Mouse (Mus musculus) ES-E14 (cell line): Measurements from ENCODE around the gene Rpl11. TPM values are rescaled to one million over a fixed set of nuclear protein-coding genes. Genes with fewer than 3 reads are reported as not detected.

Source experiments
- DNase-seq: peaks from one replicate; pipeline ENCODE4 v3.0.0-alpha.2; 2013; ENCODE audit warnings: low read depth, low spot score
- H3K27ac ChIP-seq: 2 replicates; pipeline ENCODE4 v1.5.1; 2012; ENCODE audit warnings: low read depth, mild to moderate bottlenecking, low read length, moderate library complexity, mixed read lengths; ENCODE audit not compliant: poor library complexity, insufficient read depth, severe bottlenecking
- H3K36me3 ChIP-seq: 2 replicates; pipeline ENCODE4 v1.6.1; 2012; ENCODE audit warnings: mild to moderate bottlenecking, low read length, moderate library complexity, mixed read lengths; ENCODE audit not compliant: control insufficient read depth, poor library complexity, insufficient read depth, severe bottlenecking
- H3K4me1 ChIP-seq, 2 experiments: fragments of 150-350 bp in 1 of 2; sonication (generic) in 1 of 2; 2 replicates each; pipeline ENCODE4 v1.6.1; 2012; ENCODE audit warnings: low read length in 2 of 2, mild to moderate bottlenecking in 1 of 2, mixed read lengths in 1 of 2; ENCODE audit not compliant: control insufficient read depth in 2 of 2, insufficient read depth in 2 of 2, poor library complexity in 1 of 2
- H3K4me3 ChIP-seq, 2 experiments: fragments of 150-350 bp in 1 of 2; sonication (generic) in 1 of 2; 2 replicates each; pipeline ENCODE4 v1.5.1; 2012; ENCODE audit warnings: low read length in 2 of 2, low read depth in 1 of 2, mild to moderate bottlenecking in 1 of 2, mixed read lengths in 1 of 2; ENCODE audit not compliant: insufficient read depth in 1 of 2, poor library complexity in 1 of 2, severe bottlenecking in 1 of 2
- H3K9ac ChIP-seq: 2 replicates; pipeline ENCODE4 v1.6.1; 2012; ENCODE audit warnings: low read depth, mild to moderate bottlenecking, low read length, mixed read lengths; ENCODE audit not compliant: poor library complexity, insufficient read depth, severe bottlenecking
- H3K9me3 ChIP-seq: fragments of 150-350 bp; sonication (generic); 2 replicates; pipeline ENCODE4 v1.6.1; 2012; ENCODE audit warnings: low read depth, mild to moderate bottlenecking, low read length; ENCODE audit not compliant: control insufficient read depth, insufficient read depth
- CHD2 ChIP-seq: IDR thresholded peaks from 2 replicates; pipeline ENCODE4 v1.6.1; 2014; ENCODE audit warnings: mild to moderate bottlenecking, low read depth, low read length, inconsistent platforms
- HCFC1 ChIP-seq: IDR thresholded peaks from 2 replicates; pipeline ENCODE4 v1.6.1; 2012; ENCODE audit warnings: low read length, inconsistent platforms, borderline replicate concordance; ENCODE audit not compliant: insufficient read depth
- MAFK ChIP-seq: IDR thresholded peaks from 2 replicates; pipeline ENCODE4 v1.6.1; 2014; ENCODE audit warnings: mild to moderate bottlenecking, low read depth, low read length, inconsistent platforms; ENCODE audit not compliant: insufficient read depth
- ZC3H11A ChIP-seq: IDR thresholded peaks from 2 replicates; pipeline ENCODE4 v1.6.1; 2012; ENCODE audit warnings: low read depth, mild to moderate bottlenecking, inconsistent platforms, low read length, borderline replicate concordance
- ZNF384 ChIP-seq: IDR thresholded peaks from 2 replicates; pipeline ENCODE4 v1.6.1; 2012; ENCODE audit warnings: low read depth, low read length, inconsistent platforms
- in situ Hi-C, 2 experiments: fragments of 600-800 bp; cut with MboI; formaldehyde crosslinking; loops; one replicate each; pipeline ENCODE4 v1.15.1; 2025; ENCODE audit warnings: low sequenced_read_pairs in 2 of 2, inconsistent platforms in 1 of 2; ENCODE audit not compliant: unreplicated experiment in 2 of 2
- total RNA-seq: library from RNA; depleted of rRNA; stranded (reverse); fragments of 300-350 nt; gene quantifications from 2 replicates; pipeline ENCODE4 v1.2.3, GENCODE M21; 2012

Gene Rpl11
- total RNA-seq, 1 experiment = 1,442 TPM

DNA sequence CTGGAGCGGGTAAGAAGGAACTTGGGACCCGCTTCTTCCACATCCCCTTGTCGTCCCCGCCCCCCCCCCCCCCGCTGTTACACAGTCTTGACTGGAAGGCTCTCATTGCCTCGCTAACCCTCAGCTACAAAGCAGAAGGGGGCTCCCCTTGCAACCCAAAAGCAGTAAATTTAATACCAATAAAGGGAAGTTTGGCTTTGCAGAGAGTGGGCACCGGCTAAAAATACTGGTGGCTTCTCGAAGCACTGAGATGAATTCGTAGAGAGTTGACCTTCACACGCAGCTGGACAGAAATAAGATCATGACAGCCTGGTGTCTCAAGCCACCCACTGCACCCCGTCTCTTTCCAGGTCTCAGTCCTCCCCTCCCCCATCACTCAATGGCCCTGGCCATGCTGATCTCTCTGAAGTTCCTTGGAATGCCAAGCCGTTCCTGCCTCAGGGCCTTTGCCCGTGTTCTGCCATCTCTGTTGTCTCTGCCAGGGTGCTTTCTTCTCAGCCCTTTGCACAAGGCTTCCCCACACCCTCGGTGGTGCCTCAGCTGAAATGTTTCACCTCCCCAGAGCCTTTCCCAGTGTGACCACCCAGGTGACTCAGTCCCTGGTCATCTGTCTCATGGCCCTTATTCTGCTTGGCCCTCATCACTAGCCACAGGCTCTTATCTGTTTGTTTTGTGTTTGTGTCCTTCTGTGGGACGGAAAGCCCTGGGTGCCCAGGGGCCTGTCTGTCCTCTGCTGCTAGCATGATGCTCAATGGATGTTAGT is 23.7 kb upstream of the Rpl11 start:
- no peak for TF ChIP-seq MAFK
- TF ChIP-seq ZC3H11A = no peak
- TF ChIP-seq CHD2 = no peak
- TF ChIP-seq HCFC1 = no peak
- no peak for TF ChIP-seq ZNF384
- in situ Hi-C loops = no loop called here
- DNase-seq = no peak

DNA sequence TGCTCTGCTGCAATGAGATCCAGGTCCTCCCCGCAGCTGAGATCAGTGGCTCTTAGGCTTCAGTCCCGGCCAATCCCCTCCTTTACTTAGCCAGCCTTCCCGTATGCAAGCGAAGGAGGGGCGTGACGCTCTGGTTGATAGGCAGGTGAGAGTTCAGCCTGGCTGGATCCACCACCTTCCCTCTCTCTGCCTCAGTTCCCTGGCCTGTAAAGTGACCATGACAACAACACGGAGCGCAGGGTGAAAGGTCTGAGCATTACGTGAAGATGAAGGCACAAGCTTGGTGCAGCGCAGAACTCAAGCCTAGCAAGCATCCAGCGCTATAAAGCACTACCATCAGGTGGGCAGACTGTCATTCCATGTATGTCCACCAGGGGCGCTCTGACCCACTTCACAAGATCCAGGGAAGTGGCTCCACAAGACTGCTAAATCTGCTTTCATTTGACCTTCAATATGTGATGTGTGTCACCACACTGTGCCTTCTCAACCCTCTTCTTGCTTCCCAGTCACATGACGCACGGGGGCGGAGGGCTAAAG is 18.0 kb upstream of the Rpl11 start:
- TF ChIP-seq ZC3H11A (no peak), MAFK (no peak), HCFC1 (no peak), CHD2 (no peak)
- Histone ChIP-seq H3K4me1 (peaks cover 0 to 11% of the 10 kb centered on the region in 2 experiments; a peak in 1 of 4 replicates), H3K4me3 (no peak overlapping the region; a peak in 1 of 4 replicates), H3K36me3 (no peaks in the 10 kb centered on the region), H3K27ac (no peak overlapping the region), H3K9me3 (no peaks in the 10 kb centered on the region), H3K9ac (no peak overlapping the region)
- DNase-seq = peak; percentile 79
- in situ Hi-C loops = no loop called here

More for the DNA sequence above, 23.7 kb upstream of the Rpl11 start:
- Histone ChIP-seq H3K4me3 (no peak overlapping the region), H3K36me3 (no peaks in the 10 kb centered on the region), H3K27ac (no peak overlapping the region), H3K9me3 (no peaks in the 10 kb centered on the region), H3K9ac (no peak overlapping the region), H3K4me1 (peaks cover 0 to 11% of the 10 kb centered on the region in 2 experiments; a peak in 1 of 4 replicates)

DNA sequence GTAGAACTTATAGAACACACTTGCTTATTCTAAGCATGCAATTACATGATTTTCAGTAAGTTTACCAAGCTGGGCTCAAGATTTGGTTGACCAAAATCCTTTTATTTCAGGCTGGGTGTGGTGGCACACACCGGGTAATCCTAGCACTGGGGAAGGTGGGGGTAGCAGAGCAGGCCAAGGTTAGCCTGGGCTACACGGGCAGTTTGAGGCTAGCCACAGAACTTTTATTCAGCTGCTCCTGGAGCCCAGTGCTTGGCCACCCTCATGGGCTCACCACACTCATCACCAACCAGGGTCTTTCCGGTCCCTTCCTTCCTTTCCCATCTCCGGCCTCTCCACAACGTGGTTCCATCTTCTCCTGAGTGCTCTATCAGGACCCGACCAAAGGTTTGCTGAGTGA is 17.4 kb upstream of the Rpl11 start:
- H3K9me3 ChIP-seq = no peaks in the 10 kb centered on the region
- no peaks in the 10 kb centered on the region for H3K36me3 ChIP-seq
- no peak overlapping the region for H3K9ac ChIP-seq
- TF ChIP-seq MAFK (no peak), CHD2 (no peak), ZC3H11A (no peak), HCFC1 (no peak), ZNF384 (no peak)
- in situ Hi-C loops = no loop called here
- H3K4me1 ChIP-seq = peaks cover 0 to 11% of the 10 kb centered on the region in 2 experiments; a peak in 1 of 4 replicates
- no peak for DNase-seq
- no peak overlapping the region for H3K27ac ChIP-seq
- H3K4me3 ChIP-seq = no peak overlapping the region

DNA sequence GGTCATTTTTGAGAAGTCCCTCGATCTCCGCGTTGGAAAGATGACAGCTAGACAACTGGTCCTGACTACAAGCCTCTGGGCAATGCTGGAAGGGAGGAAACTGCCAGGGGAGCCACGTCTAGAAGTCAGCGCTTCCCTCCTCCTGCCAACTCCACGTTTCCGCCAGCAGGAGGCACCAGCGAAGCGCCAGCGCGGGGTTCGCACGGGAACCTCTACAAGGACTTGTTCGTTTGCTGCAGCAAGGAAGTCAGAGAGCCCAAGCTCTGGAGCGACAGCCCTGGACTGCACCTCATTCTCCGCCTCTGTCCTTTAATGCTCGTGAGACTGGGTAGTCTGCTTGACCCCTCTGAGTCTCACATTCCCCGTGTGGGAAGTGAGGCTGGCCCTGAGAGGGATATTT is 16.7 kb upstream of the Rpl11 start:
- Histone ChIP-seq H3K4me3 (no peak overlapping the region), H3K9ac (no peak overlapping the region), H3K36me3 (no peaks in the 10 kb centered on the region), H3K9me3 (no peaks in the 10 kb centered on the region), H3K4me1 (peaks cover 0 to 11% of the 10 kb centered on the region in 2 experiments; a peak in 1 of 4 replicates), H3K27ac (no peak overlapping the region)
- TF ChIP-seq ZNF384 = no peak
- TF ChIP-seq HCFC1 = no peak
- peak; percentile 29; the same call in 1 of the 2 replicates for TF ChIP-seq ZC3H11A
- in situ Hi-C loops = loop anchor here (5.0 to 10.0 kb wide), 2 partner anchors 85 to 92 kb away; no protein-coding TSS in a partner anchor
- no peak for DNase-seq
